Mouse (Mus musculus) natural killer cell, adult 2 months (primary cell): Measurements from ENCODE around the gene Rptn.
"Not testable (repeated sequence)": the region's sequence is repeated elsewhere in the genome, so short reads cannot be mapped to it uniquely, and the experiment has no call there.

ENCODE experiments used
- DNase-seq, 2 experiments: peaks; one replicate each; pipeline ENCODE4 v3.0.0; 2022; ENCODE audit warnings: low spot score in 2 of 2

The Rptn gene

GRCm38 (mm10) chr3:93393366-93393765, at the start of gene Rptn:
Rptn (plus strand) TSS chr3:93393699.
- DNase-seq = no peak

GRCm38 (mm10) chr3:93346896-93347295, 46.6 kb upstream of the Rptn start:
- DNase-seq = no peak

- DNase-seq = peak; percentile 6 to 13
Measured at GRCm38 (mm10) chr3:93360045-93360444, 33.5 kb upstream of the Rptn start.

DNA sequence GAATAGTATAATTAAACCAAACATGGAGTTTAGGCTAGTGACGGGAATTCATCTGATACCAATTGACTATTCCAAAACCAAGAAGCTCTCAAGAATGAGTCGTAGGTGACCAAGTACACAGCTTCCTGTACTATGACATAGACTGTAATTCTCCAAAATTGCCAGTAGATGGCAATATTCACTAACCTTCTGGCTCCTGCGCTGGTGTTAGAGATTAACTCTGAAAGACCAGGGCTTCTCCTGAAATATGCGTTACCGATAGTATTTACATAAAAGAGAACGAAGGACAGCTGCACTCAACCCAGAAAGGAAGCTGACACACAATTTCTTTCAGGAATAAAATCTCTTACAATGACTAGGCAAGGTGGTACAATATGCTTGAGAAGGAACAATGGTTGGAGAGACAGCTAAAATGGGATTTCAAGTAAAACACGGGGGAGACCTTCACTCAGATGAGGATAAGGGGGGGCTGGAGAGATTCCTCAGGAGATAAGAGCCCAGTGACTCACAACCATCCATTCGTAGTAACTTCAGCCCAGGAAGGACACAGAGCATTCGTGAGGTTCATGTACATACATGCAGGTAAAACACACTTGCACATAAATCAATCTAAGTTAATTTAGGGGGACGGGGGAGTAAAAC, 31.4 kb upstream of the Rptn start:
- DNase-seq = peak; percentile 5

- DNase-seq = no peak
Measured at GRCm38 (mm10) chr3:93366966-93367575, 26.4 kb upstream of the Rptn start.

GRCm38 (mm10) chr3:93368171-93368570, 25.3 kb upstream of the Rptn start:
- DNase-seq = no peak

- DNase-seq = no peak
Measured at GRCm38 (mm10) chr3:93373416-93373815, 20.1 kb upstream of the Rptn start.

- DNase-seq = no peak
Measured at GRCm38 (mm10) chr3:93375196-93375595, 18.3 kb upstream of the Rptn start.

DNA sequence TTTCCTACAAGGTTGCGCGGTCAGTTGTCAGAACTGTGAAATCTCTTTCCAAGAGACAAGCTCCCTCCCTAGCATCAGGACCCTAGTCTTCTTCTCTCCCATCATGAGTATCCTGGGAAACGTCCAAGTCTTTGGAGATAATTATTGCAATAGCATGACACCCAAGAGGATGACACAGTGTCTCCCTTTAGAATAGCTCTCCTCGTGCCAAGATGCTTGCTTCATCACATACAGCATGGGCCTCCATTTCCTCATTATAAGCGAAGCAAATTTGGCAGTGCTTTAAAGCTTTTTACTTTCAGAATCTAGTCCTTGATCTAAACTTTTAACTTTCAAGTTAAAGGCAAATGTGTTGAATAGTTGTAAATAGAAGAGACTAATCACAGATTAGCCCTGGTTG, 17.9 kb upstream of the Rptn start:
- DNase-seq = no peak

GRCm38 (mm10) chr3:93378146-93378545, 15.4 kb upstream of the Rptn start:
- DNase-seq = no peak

DNA sequence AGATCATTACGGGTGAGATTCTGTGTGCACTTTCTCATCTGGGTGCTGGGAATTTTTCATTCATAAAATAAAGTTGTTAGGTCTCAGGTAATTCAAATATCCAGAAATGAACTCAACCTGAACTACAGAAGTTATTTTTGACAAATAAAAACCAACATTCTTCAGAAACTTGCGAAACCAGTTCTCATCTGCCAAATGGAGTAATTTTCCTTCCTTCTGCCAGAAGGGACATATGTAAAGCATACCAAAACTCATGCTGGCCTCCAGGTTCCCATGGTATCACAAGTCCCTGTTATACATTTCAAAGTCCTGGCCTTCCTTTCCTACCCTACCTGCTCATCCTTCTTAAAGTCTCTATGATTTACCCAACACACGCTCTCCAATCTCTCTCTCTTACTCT, 10.4 kb downstream of the Rptn start:
- DNase-seq = no peak

GRCm38 (mm10) chr3:93406992-93407391, 13.5 kb downstream of the Rptn start:
- no peak for DNase-seq

DNA sequence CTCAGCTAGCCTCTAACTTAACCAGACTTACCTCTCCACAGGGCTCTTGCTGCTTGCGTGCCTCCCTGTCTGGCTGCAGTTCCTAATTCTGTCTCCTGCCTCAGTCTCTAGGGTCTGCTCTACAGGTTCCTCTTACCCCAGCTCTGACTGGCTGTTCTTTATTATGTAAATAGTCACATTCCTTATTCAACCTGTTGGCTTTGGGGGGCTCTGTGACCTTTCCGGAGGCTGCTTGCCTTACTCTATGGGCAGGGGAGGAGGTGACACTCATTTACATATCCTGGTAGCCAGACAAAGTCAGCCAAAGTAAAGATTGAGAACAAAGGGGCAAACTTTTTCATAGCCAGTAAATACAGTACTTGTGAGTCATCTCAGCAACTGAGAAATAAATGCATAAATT, 18.4 kb downstream of the Rptn start:
- DNase-seq = no peak

GRCm38 (mm10) chr3:93431673-93432072, 38.2 kb downstream of the Rptn start:
- DNase-seq = no peak

DNA sequence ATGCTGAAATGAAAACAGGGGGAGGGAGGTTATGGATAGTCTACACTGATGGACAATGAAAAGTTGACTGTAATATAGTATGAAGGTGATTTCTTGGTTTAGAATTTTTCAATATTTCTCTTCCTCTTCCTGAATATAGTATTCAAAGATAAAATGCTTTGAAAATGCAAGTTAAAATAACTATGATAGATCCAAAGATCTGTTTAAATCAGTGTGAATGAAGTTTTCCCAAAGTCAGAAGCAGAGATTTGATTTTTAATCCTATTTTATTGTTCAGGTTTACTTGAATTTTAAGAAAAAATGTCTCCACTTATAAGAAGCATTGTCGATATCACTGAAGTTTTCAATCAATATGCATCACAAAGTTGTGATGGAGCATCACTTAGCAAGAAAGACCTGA, 48.5 kb downstream of the Rptn start, which contains the start of gene Tchh:
Tchh (plus strand) TSS at position 301 of the 400 bp plus-strand sequence.
- no peak for DNase-seq

- peak in 1 of 2 experiments; percentile 13 for DNase-seq
Measured at GRCm38 (mm10) chr3:93443501-93444101, 50.1 kb downstream of the Rptn start.

GRCm38 (mm10) chr3:93444343-93445164, 51.1 kb downstream of the Rptn start:
- DNase-seq = peak in 1 of 2 experiments; percentile 0

DNA sequence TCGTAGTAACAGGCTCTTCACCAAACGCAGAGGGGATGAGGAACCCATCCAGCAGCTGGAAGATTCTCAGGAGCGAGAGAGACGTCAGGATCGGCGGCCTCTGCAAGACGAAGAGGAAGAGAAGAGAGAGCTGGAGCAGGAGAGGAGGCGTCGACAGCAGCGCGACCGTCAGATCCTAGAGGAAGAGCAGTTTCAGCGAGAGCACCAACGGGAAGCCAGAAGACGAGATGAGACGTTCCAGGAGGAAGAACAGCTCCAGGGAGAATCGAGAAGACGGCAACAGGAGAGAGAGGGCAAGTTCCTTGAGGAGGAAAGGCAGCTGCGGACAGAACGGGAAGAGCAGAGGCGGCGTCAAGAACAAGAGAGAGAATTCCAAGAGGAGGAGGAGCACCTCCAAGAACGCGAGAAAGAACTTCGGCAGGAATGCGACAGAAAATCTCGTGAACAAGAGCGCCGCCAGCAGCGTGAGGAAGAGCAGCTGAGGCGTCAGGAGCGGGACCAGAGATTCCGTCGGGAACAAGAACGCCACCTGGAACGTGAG, 51.7 kb downstream of the Rptn start:
- DNase-seq = peak in 1 of 2 experiments; percentile 0

GRCm38 (mm10) chr3:93446128-93446755, 52.7 kb downstream of the Rptn start:
- DNase-seq = no peak

GRCm38 (mm10) chr3:93446756-93447137, 53.2 kb downstream of the Rptn start:
- not testable (repeated sequence) for DNase-seq

GRCm38 (mm10) chr3:93447138-93447841, 53.8 kb downstream of the Rptn start:
- no peak for DNase-seq
